Mouse (Mus musculus): ENCODE measurements at regions not wholly inside any gene's neighbourhood (a gene's known extent, or its start where the extent isn't known, plus 50 kb on each side); places are given as distances from the start of the nearest gene placed in this dataset.
"Not testable (repeated sequence)": the region's sequence is repeated elsewhere in the genome, so short reads cannot be mapped to it uniquely, and the experiment has no call there.

- DNase-seq, result no peak
Measured at GRCm38 (mm10) chr3:34709553-34709952, 59.3 kb downstream of the Sox2 start.

- not testable (repeated sequence) for DNase-seq
Measured at GRCm38 (mm10) chr3:34712137-34712536, 61.9 kb downstream of the Sox2 start.

- DNase-seq, result no peak
Measured at GRCm38 (mm10) chr3:34722506-34722905, 72.3 kb downstream of the Sox2 start.

GRCm38 (mm10) chr3:34726955-34727354 is 76.8 kb downstream of the Sox2 start:
- no peak for DNase-seq

GRCm38 (mm10) chr3:34728282-34728681 is 78.1 kb downstream of the Sox2 start:
- no peak for DNase-seq

GRCm38 (mm10) chr3:34734966-34735365 is 84.8 kb downstream of the Sox2 start:
- DNase-seq, result no peak

GRCm38 (mm10) chr3:34738001-34738400 is 87.8 kb downstream of the Sox2 start:
- no peak for DNase-seq

- DNase-seq, result no peak
Measured at GRCm38 (mm10) chr3:34738938-34739337, 88.7 kb downstream of the Sox2 start.

- no peak for DNase-seq
Measured at GRCm38 (mm10) chr3:34739693-34740092, 89.5 kb downstream of the Sox2 start.

- no peak for DNase-seq
Measured at GRCm38 (mm10) chr3:34740110-34740509, 89.9 kb downstream of the Sox2 start.

- DNase-seq, result no peak
Measured at GRCm38 (mm10) chr3:34745181-34745736, 95.1 kb downstream of the Sox2 start.

- peak; percentile 13 for DNase-seq
Measured at GRCm38 (mm10) chr3:34747499-34748093, 97.4 kb downstream of the Sox2 start.

- DNase-seq, result no peak
Measured at GRCm38 (mm10) chr3:34749989-34750388, 99.8 kb downstream of the Sox2 start.

- DNase-seq, result no peak
Measured at GRCm38 (mm10) chr3:34751551-34751950, 101.3 kb downstream of the Sox2 start.

- DNase-seq, result peak; percentile 34
Measured at GRCm38 (mm10) chr3:34753557-34753956, 103.4 kb downstream of the Sox2 start.

- DNase-seq, result no peak
Measured at GRCm38 (mm10) chr3:34754781-34755180, 104.6 kb downstream of the Sox2 start.

GRCm38 (mm10) chr3:34755282-34755681 is 105.1 kb downstream of the Sox2 start:
- DNase-seq, result not testable (repeated sequence)

GRCm38 (mm10) chr3:34756632-34757031 is 106.4 kb downstream of the Sox2 start:
- DNase-seq, result no peak

- no peak for DNase-seq
Measured at GRCm38 (mm10) chr3:34757130-34757529, 106.9 kb downstream of the Sox2 start.

- no peak for DNase-seq
Measured at GRCm38 (mm10) chr3:34757813-34758510, 107.8 kb downstream of the Sox2 start.

- no peak for DNase-seq
Measured at GRCm38 (mm10) chr3:34759942-34760640, 109.9 kb downstream of the Sox2 start.

- DNase-seq, result no peak
Measured at GRCm38 (mm10) chr3:34761162-34761769, 111.1 kb downstream of the Sox2 start.

GRCm38 (mm10) chr3:34761783-34762182 is 111.6 kb downstream of the Sox2 start:
- no peak for DNase-seq
